Mouse (Mus musculus): ENCODE results near the gene Usp8. TPM values are rescaled to one million over a fixed set of nuclear protein-coding genes. Genes with fewer than 3 reads are reported as not detected.

Usp8 gene
- polyA plus RNA-seq, 1 experiment = 9.7 TPM

DNA sequence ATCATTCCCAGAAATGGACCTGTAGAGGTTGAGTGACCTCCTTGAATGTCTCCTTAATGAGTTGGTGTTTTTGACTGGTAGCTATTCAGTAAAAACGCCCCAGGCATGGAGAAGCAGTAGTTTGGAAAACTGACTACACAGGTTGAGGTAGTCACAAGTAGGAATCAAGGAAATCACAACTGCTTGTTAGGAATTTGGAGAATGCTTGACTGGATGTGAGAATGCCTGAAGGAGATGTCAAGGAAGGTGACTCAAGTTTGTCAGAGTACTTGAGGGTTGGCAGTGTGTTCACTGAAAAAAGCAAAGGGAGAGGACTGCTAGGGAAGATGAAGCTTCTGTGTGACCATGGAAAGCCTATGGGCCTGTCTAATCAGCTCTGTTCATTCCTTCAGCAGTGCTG lies 29.8 kb upstream of the Usp8 start:
- Histone ChIP-seq H3K36me3 (replicated peaks; ENCODE audit: low read length) (peaks cover 14% of the 10 kb centered on the region), H3K27me3 (replicated peaks) (no peaks in the 10 kb centered on the region), H3K4me1 (peaks cover 38% of the 10 kb centered on the region), H3K4me3 (replicated peaks) (peak overlapping the region; percentile 3), H3K9me3 (no peaks in the 10 kb centered on the region)
- TF ChIP-seq FLI1 (IDR thresholded peaks at IDR 0.05; ENCODE audit: low read length) (no peak), GATA1 (IDR thresholded peaks at IDR 0.05; ENCODE audit: borderline replicate concordance, low read length) (no peak)

GRCm38 (mm10) chr2:126682333-126682732 lies 24.8 kb upstream of the Usp8 start:
- H3K36me3 ChIP-seq (replicated peaks; ENCODE audit: low read length) = peaks cover 25% of the 10 kb centered on the region
- no peaks in the 10 kb centered on the region; the same call in 1 of the 2 replicates for H3K9me3 ChIP-seq
- H3K4me1 ChIP-seq = peaks cover 45% of the 10 kb centered on the region
- no peaks in the 10 kb centered on the region for H3K27me3 ChIP-seq (replicated peaks)
- TF ChIP-seq FLI1 (IDR thresholded peaks at IDR 0.05; ENCODE audit: low read length) (no peak), GATA1 (IDR thresholded peaks at IDR 0.05; ENCODE audit: borderline replicate concordance, low read length) (no peak)
- H3K4me3 ChIP-seq (replicated peaks) = peak overlapping the region; percentile 84

- Histone ChIP-seq H3K9me3 (no peaks in the 10 kb centered on the region; the same call in 1 of the 2 replicates), H3K36me3 (replicated peaks; ENCODE audit: low read length) (peaks cover 22% of the 10 kb centered on the region), H3K27me3 (replicated peaks) (no peaks in the 10 kb centered on the region), H3K4me1 (peaks cover 41% of the 10 kb centered on the region), H3K4me3 (replicated peaks) (no peak overlapping the region)
- TF ChIP-seq FLI1 (IDR thresholded peaks at IDR 0.05; ENCODE audit: low read length) (no peak), GATA1 (IDR thresholded peaks at IDR 0.05; ENCODE audit: borderline replicate concordance, low read length) (no peak)
These were observed 24.2 kb upstream of the Usp8 start for GRCm38 (mm10) chr2:126682937-126683336.

DNA sequence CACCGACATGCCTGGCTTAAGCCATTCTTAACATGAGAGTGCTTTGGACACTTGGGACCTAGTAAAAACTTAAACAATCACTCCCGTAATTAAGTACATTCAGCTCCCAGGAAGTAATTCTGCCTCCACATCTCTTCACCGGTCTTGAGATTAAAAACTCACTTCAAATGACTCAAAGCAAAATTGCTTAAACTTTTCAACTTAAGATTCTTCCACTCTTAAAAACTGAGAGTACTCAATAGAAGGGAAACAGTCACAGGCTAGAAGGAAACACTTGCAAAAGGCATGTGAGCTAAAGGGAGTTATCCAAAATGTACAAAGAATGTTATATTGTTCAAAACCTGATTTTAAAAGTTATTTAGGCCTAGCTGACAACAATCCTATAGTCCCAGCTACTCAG lies 15.8 kb upstream of the Usp8 start:
- H3K4me3 ChIP-seq (replicated peaks) = no peak overlapping the region
- peaks cover 8% of the 10 kb centered on the region for H3K9me3 ChIP-seq
- H3K4me1 ChIP-seq = peaks cover 6% of the 10 kb centered on the region
- H3K36me3 ChIP-seq (replicated peaks; ENCODE audit: low read length) = no peaks in the 10 kb centered on the region
- TF ChIP-seq GATA1 (IDR thresholded peaks at IDR 0.05; ENCODE audit: borderline replicate concordance, low read length) (no peak), FLI1 (IDR thresholded peaks at IDR 0.05; ENCODE audit: low read length) (no peak)
- peaks cover 5% of the 10 kb centered on the region for H3K27me3 ChIP-seq (replicated peaks)

DNA sequence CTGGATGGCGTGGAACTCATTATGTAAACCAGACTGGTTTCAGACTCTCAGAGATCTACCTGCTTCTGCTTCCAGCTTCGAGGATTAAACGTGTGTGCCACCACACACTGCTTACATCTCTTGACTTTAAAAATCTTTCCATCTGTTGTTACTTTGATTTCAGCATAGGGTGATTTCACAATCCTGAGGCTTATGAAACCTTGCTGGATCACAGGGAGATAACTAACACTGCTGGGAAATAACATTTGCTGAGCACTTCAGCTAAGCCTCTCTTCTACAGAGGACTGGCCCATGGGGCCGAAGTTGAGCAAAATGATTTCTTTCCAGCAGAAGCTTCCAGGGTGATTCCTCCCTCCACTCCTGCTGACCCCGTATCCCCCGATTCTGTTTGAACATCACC lies 11.8 kb upstream of the Usp8 start:
- Histone ChIP-seq H3K27me3 (replicated peaks) (peaks cover 5% of the 10 kb centered on the region), H3K4me1 (peaks cover 6% of the 10 kb centered on the region), H3K36me3 (replicated peaks; ENCODE audit: low read length) (no peaks in the 10 kb centered on the region), H3K9me3 (peaks cover 3% of the 10 kb centered on the region; the same call in 1 of the 2 replicates), H3K4me3 (replicated peaks) (no peak overlapping the region)
- no peak for TF ChIP-seq GATA1 (IDR thresholded peaks at IDR 0.05; ENCODE audit: borderline replicate concordance, low read length)
- TF ChIP-seq FLI1 (IDR thresholded peaks at IDR 0.05; ENCODE audit: low read length) = no peak

- Histone ChIP-seq H3K9me3 (peaks cover 11% of the 10 kb centered on the region), H3K4me3 (replicated peaks) (peak overlapping the region; percentile 99), H3K27me3 (replicated peaks) (no peaks in the 10 kb centered on the region), H3K36me3 (replicated peaks; ENCODE audit: low read length) (peaks cover 14% of the 10 kb centered on the region), H3K4me1 (peaks cover 31% of the 10 kb centered on the region)
- TF ChIP-seq FLI1 (IDR thresholded peaks at IDR 0.05; ENCODE audit: low read length) (no peak), GATA1 (IDR thresholded peaks at IDR 0.05; ENCODE audit: borderline replicate concordance, low read length) (no peak)
These were observed 281 bp downstream of the Usp8 start for GRCm38 (mm10) chr2:126707438-126707779.

- Histone ChIP-seq H3K36me3 (replicated peaks; ENCODE audit: low read length) (peaks cover 20% of the 10 kb centered on the region), H3K4me1 (peaks cover 32% of the 10 kb centered on the region), H3K27me3 (replicated peaks) (no peaks in the 10 kb centered on the region), H3K4me3 (replicated peaks) (peak overlapping the region; percentile 99), H3K9me3 (peaks cover 2% of the 10 kb centered on the region)
- TF ChIP-seq GATA1 (IDR thresholded peaks at IDR 0.05; ENCODE audit: borderline replicate concordance, low read length) (no peak), FLI1 (IDR thresholded peaks at IDR 0.05; ENCODE audit: low read length) (no peak)
These were observed 1.2 kb downstream of the Usp8 start for GRCm38 (mm10) chr2:126708361-126708760.

DNA sequence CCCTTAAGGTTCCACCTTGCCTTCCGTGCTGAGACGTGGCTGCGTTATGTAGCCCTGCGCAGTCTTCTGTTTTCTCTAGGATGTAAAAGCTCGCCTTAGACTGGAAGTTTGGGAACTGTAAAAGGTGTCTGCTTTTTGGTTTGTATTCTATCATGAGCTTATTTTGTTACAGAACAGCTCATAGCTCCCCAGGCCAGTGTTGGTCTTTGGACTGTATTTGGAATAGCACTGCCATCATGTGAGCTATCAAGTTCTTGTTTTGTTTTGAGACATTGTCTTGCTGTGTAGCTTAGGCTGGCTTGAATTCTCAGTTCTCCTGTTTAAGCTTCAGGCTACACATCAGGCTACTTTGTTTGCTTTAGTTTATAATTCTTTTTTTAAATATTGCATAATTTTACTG lies 5.4 kb downstream of the Usp8 start:
- no peak overlapping the region for H3K4me3 ChIP-seq (replicated peaks)
- no peaks in the 10 kb centered on the region for H3K9me3 ChIP-seq
- TF ChIP-seq FLI1 (IDR thresholded peaks at IDR 0.05; ENCODE audit: low read length) (no peak), GATA1 (IDR thresholded peaks at IDR 0.05; ENCODE audit: borderline replicate concordance, low read length) (no peak)
- H3K36me3 ChIP-seq (replicated peaks; ENCODE audit: low read length) = peaks cover 41% of the 10 kb centered on the region
- H3K4me1 ChIP-seq = peaks cover 31% of the 10 kb centered on the region
- H3K27me3 ChIP-seq (replicated peaks) = no peaks in the 10 kb centered on the region

DNA sequence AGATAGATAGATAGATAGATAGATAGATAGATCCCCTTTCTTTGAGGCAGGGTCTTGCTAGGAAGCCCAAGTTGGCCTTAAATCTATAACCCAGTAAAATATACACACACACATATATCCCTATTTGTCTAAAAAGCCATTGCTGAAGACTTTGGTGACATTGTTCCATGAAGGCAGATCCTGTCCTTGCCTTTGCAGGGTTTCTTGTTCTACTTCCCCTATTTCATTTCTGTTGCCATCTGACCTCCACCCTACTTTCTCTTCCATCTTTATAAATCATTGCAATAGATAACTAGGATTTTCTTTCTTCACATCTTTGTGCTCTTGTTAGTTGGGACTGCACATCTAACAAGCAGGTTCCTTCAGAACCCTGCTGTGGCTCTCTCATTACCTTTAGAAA lies 5.8 kb downstream of the Usp8 start:
- TF ChIP-seq GATA1 (IDR thresholded peaks at IDR 0.05; ENCODE audit: borderline replicate concordance, low read length) (no peak), FLI1 (IDR thresholded peaks at IDR 0.05; ENCODE audit: low read length) (no peak)
- no peaks in the 10 kb centered on the region for H3K27me3 ChIP-seq (replicated peaks)

GRCm38 (mm10) chr2:126729207-126729606 lies 22.1 kb downstream of the Usp8 start:
- Histone ChIP-seq H3K27me3 (replicated peaks) (no peaks in the 10 kb centered on the region), H3K36me3 (replicated peaks; ENCODE audit: low read length) (peaks cover 99% of the 10 kb centered on the region), H3K4me1 (peaks cover 12% of the 10 kb centered on the region), H3K4me3 (replicated peaks) (no peak overlapping the region), H3K9me3 (no peaks in the 10 kb centered on the region)
- TF ChIP-seq FLI1 (IDR thresholded peaks at IDR 0.05; ENCODE audit: low read length) (no peak), GATA1 (IDR thresholded peaks at IDR 0.05; ENCODE audit: borderline replicate concordance, low read length) (no peak)

More for the DNA sequence above, 5.8 kb downstream of the Usp8 start:
- peaks cover 44% of the 10 kb centered on the region for H3K36me3 ChIP-seq (replicated peaks; ENCODE audit: low read length)
- no peaks in the 10 kb centered on the region for H3K9me3 ChIP-seq
- peaks cover 31% of the 10 kb centered on the region for H3K4me1 ChIP-seq
- H3K4me3 ChIP-seq (replicated peaks) = no peak overlapping the region

DNA sequence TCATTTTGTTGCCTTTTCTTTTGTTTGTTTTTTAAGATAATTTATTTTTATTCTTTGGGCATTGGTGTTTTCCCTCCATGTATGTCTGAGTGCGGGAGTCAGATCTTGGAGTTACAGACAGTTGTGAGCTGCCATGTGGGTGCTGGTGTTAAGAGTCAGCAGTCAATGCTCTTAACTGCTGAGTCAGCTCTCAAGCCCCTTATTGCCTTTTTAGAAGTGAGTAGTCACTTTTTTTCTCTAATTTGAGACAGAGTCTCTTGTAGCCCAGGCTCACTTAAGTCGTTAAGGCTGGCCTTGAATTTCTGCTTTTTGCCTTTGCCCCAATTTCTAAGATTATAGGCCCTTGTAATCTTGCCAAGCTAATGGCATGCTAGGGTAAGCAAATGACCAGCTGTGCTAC lies 23.4 kb downstream of the Usp8 start:
- Histone ChIP-seq H3K9me3 (no peaks in the 10 kb centered on the region), H3K27me3 (replicated peaks) (no peaks in the 10 kb centered on the region), H3K4me3 (replicated peaks) (no peak overlapping the region), H3K4me1 (peaks cover 16% of the 10 kb centered on the region), H3K36me3 (replicated peaks; ENCODE audit: low read length) (peaks cover 98% of the 10 kb centered on the region)
- TF ChIP-seq FLI1 (IDR thresholded peaks at IDR 0.05; ENCODE audit: low read length) = no peak
- no peak for TF ChIP-seq GATA1 (IDR thresholded peaks at IDR 0.05; ENCODE audit: borderline replicate concordance, low read length)
